Mouse (Mus musculus) hindbrain, embryonic 12.5 days (tissue): Measurements from ENCODE around the gene Olfr774. TPM values are rescaled to one million over a fixed set of nuclear protein-coding genes. Genes with fewer than 3 reads are reported as not detected.
"Not testable (repeated sequence)": the region's sequence is repeated elsewhere in the genome, so short reads cannot be mapped to it uniquely, and the experiment has no call there.

Experiments used
- ATAC-seq: fragments of 200-750 bp; cut with Nextera tagmentation; 2 replicates; pipeline ENCODE4 v1.8.0; 2017; ENCODE audit warnings: moderate TSS enrichment; ENCODE audit not compliant: low FRiP score
- H3K27ac ChIP-seq: fragments of 300-500 bp; sonication (generic); 2 replicates; pipeline ENCODE4 v1.5.1; 2016; ENCODE audit warnings: mild to moderate bottlenecking
- H3K27me3 ChIP-seq: fragments of 300-500 bp; sonication (generic); 2 replicates; pipeline ENCODE4 v1.6.1; 2016; ENCODE audit warnings: mild to moderate bottlenecking
- H3K36me3 ChIP-seq: fragments of 300-500 bp; sonication (generic); 2 replicates; pipeline ENCODE4 v1.6.1; 2016; ENCODE audit warnings: mild to moderate bottlenecking
- H3K4me1 ChIP-seq: fragments of 300-500 bp; sonication (generic); 2 replicates; pipeline ENCODE4 v1.6.1; 2016
- H3K4me2 ChIP-seq: fragments of 300-500 bp; sonication (generic); replicated peaks from 2 replicates; pipeline ENCODE4 v1.6.1; 2016; ENCODE audit warnings: mild to moderate bottlenecking
- H3K4me3 ChIP-seq: fragments of 300-500 bp; sonication (generic); 2 replicates; pipeline ENCODE4 v1.5.1; 2016; ENCODE audit warnings: mild to moderate bottlenecking
- H3K9ac ChIP-seq: fragments of 300-500 bp; sonication (generic); 2 replicates; pipeline ENCODE4 v1.6.1; 2016; ENCODE audit warnings: mild to moderate bottlenecking, moderate library complexity
- H3K9me3 ChIP-seq: fragments of 300-500 bp; sonication (generic); replicated peaks from 2 replicates; pipeline ENCODE4 v1.6.1; 2016; ENCODE audit warnings: mild to moderate bottlenecking
- WGBS: fragments of 180-500 bp; shearing (Covaris S2); methylation state at CpG from one replicate; pipeline ENCODE4 v1.1.7; 2016; 5-methylcytosine and 5-hydroxymethylcytosine counted together
- polyA plus RNA-seq: library from polyadenylated mRNA; unstranded; fragments of >200 nt; fragmentation: Nextera tagmentation; extraction: Ambion mirVana; gene quantifications from 2 replicates; pipeline ENCODE4 v1.2.1, GENCODE M21; 2016

Gene Olfr774
- not detected in 2 replicates for polyA plus RNA-seq

GRCm38 (mm10) chr10:129235904-129236303 lies at the start of gene Olfr774:
Olfr774 (plus strand) TSS chr10:129236204.
- Histone ChIP-seq H3K4me2 (no peak within 1 kb of the TSS), H3K9ac (no peak within 1 kb of the TSS), H3K27ac (no peak within 1 kb of the TSS), H3K27me3 (no peaks in the 10 kb centered on the region), H3K4me3 (no peak within 1 kb of the TSS), H3K36me3 (no peaks in the 10 kb centered on the region), H3K4me1 (no peaks in the 10 kb centered on the region), H3K9me3 (no peaks in the 10 kb centered on the region)
- WGBS = 73% methylated on average over 2 of the region's 2 CpGs
- no peak for ATAC-seq

DNA sequence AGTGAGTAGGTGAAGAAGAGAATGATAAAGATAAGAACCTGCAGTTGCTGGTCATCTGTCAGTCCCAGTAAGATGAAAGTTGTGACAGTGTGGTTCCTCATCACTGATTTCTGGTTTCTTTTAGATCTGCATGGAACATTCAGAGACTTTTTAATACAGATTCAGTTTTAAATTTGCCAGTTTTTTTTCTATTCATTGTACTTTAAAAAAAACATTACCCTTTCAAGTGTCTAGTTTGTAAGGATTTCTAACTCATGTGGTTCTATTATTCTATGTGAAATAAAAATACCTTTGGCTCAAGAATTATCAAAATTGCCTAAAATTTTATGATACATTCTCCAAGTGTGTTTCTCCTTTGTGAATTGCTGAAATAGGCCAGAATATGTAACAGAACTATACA lies 48.7 kb upstream of the Olfr774 start, which contains the start of gene Olfr773:
Gene Olfr773, minus strand, starts transcription at position 101 of the 400 bp plus-strand sequence.
- H3K4me1 ChIP-seq, H3K9ac ChIP-seq, H3K36me3 ChIP-seq, H3K27me3 ChIP-seq, ATAC-seq, H3K9me3 ChIP-seq, H3K27ac ChIP-seq, H3K4me3 ChIP-seq, H3K4me2 ChIP-seq: not testable (repeated sequence)

DNA sequence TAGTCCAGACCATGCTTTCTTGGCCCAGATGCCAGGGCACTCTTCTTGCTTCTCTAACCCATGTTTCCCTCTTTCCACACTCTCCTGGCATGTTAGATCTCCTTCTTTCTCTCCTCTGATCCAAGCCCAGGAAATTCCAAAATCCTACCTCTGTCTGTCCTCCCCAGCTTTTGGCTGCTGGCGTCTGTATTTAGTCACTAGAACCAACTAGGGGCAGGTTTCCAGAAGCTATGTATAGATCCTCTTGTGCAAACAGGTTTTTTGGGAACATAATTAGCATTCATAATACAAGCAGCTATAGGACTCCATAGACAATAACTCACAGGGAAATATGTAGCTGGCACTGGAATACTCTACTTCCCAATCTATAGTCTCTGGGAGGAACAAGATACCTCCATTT lies 5.3 kb upstream of the Olfr774 start:
- H3K4me3 ChIP-seq = no peak overlapping the region
- WGBS = 89% methylated on average over 1 of the region's 1 CpGs
- no peaks in the 10 kb centered on the region for H3K36me3 ChIP-seq
- H3K9me3 ChIP-seq = no peaks in the 10 kb centered on the region
- ATAC-seq = no peak
- H3K9ac ChIP-seq = no peak overlapping the region
- no peak overlapping the region for H3K27ac ChIP-seq
- H3K27me3 ChIP-seq = no peaks in the 10 kb centered on the region
- H3K4me2 ChIP-seq = no peak overlapping the region
- H3K4me1 ChIP-seq = no peaks in the 10 kb centered on the region

DNA sequence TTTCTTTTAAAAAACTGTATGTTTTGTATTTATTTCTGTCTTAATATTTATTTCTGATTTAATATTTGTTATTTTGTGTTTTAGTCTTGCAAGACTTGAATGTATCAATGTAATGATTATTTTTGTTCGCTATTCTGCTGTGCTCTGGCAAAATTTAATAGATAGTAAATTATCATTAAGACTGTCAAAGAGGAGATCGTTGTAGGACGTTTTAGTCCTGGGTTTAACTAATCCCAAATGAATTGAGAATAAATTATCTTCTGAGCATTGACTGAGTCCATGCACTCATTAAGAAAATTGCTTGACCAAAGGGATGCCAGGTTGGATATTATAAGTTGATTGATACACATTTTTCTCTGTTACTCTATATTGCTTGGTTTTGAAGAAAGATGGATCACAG lies 12.1 kb downstream of the Olfr774 start, which contains the start of gene Olfr775:
Gene Olfr775, plus strand, starts transcription at position 301 of the 400 bp plus-strand sequence.
- WGBS = 78% methylated on average over 3 of the region's 3 CpGs
- no peak for ATAC-seq
- H3K36me3 ChIP-seq = no peaks in the 10 kb centered on the region
- no peak within 1 kb of the TSS for H3K9ac ChIP-seq
- H3K4me1 ChIP-seq = no peaks in the 10 kb centered on the region
- H3K9me3 ChIP-seq = no peaks in the 10 kb centered on the region
- H3K27me3 ChIP-seq = no peaks in the 10 kb centered on the region
- no peak within 1 kb of the TSS for H3K27ac ChIP-seq
- H3K4me3 ChIP-seq = no peak within 1 kb of the TSS
- H3K4me2 ChIP-seq = no peak within 1 kb of the TSS

GRCm38 (mm10) chr10:129258827-129259226 lies 22.8 kb downstream of the Olfr774 start, which contains the start of gene Olfr776:
Olfr776 (plus strand) TSS chr10:129259127.
- no peak for ATAC-seq
- H3K4me2 ChIP-seq = no peak within 1 kb of the TSS
- H3K36me3 ChIP-seq = no peaks in the 10 kb centered on the region
- no peaks in the 10 kb centered on the region for H3K27me3 ChIP-seq
- no peaks in the 10 kb centered on the region for H3K9me3 ChIP-seq
- no peak within 1 kb of the TSS for H3K27ac ChIP-seq
- H3K4me3 ChIP-seq = no peak within 1 kb of the TSS
- no peaks in the 10 kb centered on the region for H3K4me1 ChIP-seq
- no peak within 1 kb of the TSS for H3K9ac ChIP-seq

DNA sequence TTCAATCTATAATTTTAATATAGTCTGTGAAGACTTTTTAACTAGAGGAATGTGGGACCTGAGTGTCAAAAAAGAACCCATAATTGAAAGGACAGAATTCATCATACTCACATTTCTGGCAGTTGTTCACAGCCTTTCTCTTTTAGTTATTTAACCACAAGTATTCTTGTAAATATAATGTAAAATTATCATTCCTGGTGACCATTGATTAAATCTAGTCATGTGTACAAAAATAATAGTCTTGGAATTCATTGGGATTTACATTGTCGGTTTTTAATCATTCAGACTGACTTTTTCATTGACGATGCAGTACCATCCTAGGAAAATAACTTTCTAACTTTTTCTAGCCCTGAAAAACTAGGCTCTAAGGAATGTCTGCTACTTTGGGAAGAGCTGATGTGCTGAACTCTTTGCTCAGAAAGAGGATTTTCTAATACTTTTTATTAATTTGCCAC lies 35.1 kb downstream of the Olfr774 start, which contains the start of gene Olfr777:
Gene Olfr777, minus strand, starts transcription at position 405 of the 455 bp plus-strand sequence.
- Histone ChIP-seq H3K27ac (no peak within 1 kb of the TSS), H3K9me3 (no peaks in the 10 kb centered on the region), H3K4me1 (no peaks in the 10 kb centered on the region), H3K36me3 (no peaks in the 10 kb centered on the region), H3K4me3 (no peak within 1 kb of the TSS), H3K27me3 (no peaks in the 10 kb centered on the region), H3K9ac (no peak within 1 kb of the TSS), H3K4me2 (no peak within 1 kb of the TSS)
- 88% methylated on average over 2 of the region's 2 CpGs for WGBS
- ATAC-seq = no peak

Other genes with a start within 250 kb of the Olfr774 start
- gene Olfr9, start 246.8 kb upstream of the Olfr774 start, polyA plus RNA-seq = not detected in 2 replicates
- not detected in 2 replicates for gene Olfr763, start 225.4 kb upstream of the Olfr774 start, polyA plus RNA-seq
- not detected in 2 replicates for gene Olfr764-ps1, start 196.3 kb upstream of the Olfr774 start, polyA plus RNA-seq
- gene Olfr765, start 186.2 kb upstream of the Olfr774 start, polyA plus RNA-seq = not detected in 2 replicates
- gene Olfr766-ps1, start 167.2 kb upstream of the Olfr774 start, polyA plus RNA-seq = not detected in 2 replicates
- gene Olfr767, start 153.3 kb upstream of the Olfr774 start, polyA plus RNA-seq = not detected in 2 replicates
- not detected in 2 replicates for gene Olfr768, start 136.8 kb upstream of the Olfr774 start, polyA plus RNA-seq
- gene Olfr769, start 118.3 kb upstream of the Olfr774 start, polyA plus RNA-seq = not detected in 2 replicates
- not detected in 2 replicates for gene Olfr770, start 97.2 kb upstream of the Olfr774 start, polyA plus RNA-seq
- not detected in 2 replicates for gene Olfr771, start 71.5 kb upstream of the Olfr774 start, polyA plus RNA-seq
- not detected in 2 replicates for gene Olfr772, start 58.3 kb upstream of the Olfr774 start, polyA plus RNA-seq
- not detected in 2 replicates for gene Olfr773, start 48.8 kb upstream of the Olfr774 start, polyA plus RNA-seq
- not detected in 2 replicates for gene Olfr775, start 12.2 kb downstream of the Olfr774 start, polyA plus RNA-seq
- gene Olfr776, start 22.9 kb downstream of the Olfr774 start, polyA plus RNA-seq = not detected in 2 replicates
- not detected in 2 replicates for gene Olfr777, start 35.3 kb downstream of the Olfr774 start, polyA plus RNA-seq
- gene Olfr780, start 81.9 kb downstream of the Olfr774 start, polyA plus RNA-seq = not detected in 2 replicates
- not detected in 2 replicates for gene Olfr781, start 92.7 kb downstream of the Olfr774 start, polyA plus RNA-seq
- not detected in 2 replicates for gene Olfr782, start 112.6 kb downstream of the Olfr774 start, polyA plus RNA-seq
- not detected in 2 replicates for gene Olfr784, start 147.9 kb downstream of the Olfr774 start, polyA plus RNA-seq
- gene Olfr785, start 169.2 kb downstream of the Olfr774 start, polyA plus RNA-seq = not detected in 2 replicates
- gene Olfr786, start 191.1 kb downstream of the Olfr774 start, polyA plus RNA-seq = not detected in 2 replicates
- gene Olfr787, start 225.7 kb downstream of the Olfr774 start, polyA plus RNA-seq = not detected in 2 replicates
- not detected in 2 replicates for gene Olfr788, start 234.8 kb downstream of the Olfr774 start, polyA plus RNA-seq
- not detected in 2 replicates for gene Olfr789, start 248.5 kb downstream of the Olfr774 start, polyA plus RNA-seq